Mouse (Mus musculus): Measurements from ENCODE around the gene Rho.

Gene Rho

DNA sequence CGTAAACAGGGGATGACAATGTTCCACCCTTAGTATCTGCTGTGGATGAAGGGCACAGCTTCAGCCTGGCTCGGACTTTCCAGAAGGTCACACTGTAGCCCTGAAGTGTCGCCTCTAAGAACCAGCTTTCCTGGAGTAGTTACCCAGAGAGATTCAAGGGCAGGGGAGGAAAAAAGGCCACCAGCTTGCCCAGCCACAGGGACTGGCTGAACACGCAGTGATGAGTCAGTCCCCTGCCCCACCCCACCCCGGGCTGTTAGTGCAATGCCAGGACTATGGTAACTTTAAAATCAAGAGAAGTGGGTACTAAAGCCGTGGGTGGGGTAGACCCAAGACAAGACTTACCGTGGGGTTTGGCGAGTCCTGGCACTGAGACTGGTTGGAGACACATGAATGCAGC lies 44.1 kb downstream of the Rho start:
- WGBS, result 80% methylated on average over 8 of the region's 8 CpGs

DNA sequence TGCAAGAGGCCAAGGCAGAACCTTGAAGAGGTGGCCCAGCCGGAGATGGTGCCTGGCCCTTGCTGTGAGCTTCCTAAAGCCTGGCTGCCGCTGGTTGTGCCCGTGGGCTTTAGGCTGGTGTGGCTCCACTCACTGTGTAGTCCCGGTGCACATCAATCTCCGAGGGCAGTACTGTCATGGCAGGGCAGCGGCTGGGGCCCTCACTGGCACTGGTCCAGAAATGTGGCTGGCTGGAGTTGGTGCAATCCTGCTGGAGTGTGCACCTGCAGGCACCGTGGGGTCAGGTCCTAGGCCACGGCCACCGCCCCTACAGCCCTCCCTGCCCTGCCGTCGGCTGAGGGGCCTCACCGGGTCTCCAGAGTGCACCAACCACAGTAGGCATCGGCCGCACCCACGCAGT lies 46.3 kb downstream of the Rho start:
- WGBS, result 90% methylated on average over 15 of the region's 15 CpGs

DNA sequence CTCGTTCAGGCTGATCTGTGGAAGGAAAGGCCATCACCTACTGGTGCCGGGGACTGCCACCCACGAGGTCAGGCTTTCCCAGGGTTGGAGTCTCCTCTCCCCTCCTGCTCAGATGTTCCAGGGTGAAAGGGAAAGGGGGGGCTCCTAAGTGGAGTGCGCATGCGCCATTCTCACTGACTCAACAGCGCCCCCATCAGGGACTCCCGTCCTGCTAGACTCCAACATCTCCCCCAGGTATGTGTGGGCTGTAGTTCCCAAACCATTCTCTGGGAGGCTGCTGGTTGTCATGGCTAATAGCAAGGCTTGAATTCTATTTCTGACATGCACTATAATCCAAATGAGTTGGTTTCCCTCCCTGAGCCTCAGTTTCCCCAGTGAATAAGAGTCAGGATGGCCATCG lies 47.0 kb downstream of the Rho start:
- 70% methylated on average over 8 of the region's 8 CpGs for WGBS

DNA sequence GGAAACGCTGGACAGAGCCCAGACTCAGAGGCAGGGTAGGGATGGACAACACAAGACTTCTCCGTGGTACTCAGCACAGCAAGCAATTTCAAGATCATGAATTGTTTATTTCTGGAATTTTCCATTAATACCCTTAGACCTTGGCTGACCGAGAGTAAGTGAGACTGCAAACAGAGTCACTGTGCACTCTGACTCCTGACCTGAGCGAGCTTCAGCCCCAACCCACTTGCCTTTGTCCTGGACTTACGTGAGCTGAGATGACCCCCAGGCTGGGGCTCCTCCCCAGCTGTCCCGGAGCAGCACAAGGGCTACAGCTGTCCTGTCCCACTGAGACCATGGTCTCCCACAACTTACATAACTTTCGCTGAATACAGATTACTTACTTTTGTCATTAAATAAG lies 51.3 kb downstream of the Rho start:
- WGBS, result 73% methylated on average over 7 of the region's 7 CpGs

DNA sequence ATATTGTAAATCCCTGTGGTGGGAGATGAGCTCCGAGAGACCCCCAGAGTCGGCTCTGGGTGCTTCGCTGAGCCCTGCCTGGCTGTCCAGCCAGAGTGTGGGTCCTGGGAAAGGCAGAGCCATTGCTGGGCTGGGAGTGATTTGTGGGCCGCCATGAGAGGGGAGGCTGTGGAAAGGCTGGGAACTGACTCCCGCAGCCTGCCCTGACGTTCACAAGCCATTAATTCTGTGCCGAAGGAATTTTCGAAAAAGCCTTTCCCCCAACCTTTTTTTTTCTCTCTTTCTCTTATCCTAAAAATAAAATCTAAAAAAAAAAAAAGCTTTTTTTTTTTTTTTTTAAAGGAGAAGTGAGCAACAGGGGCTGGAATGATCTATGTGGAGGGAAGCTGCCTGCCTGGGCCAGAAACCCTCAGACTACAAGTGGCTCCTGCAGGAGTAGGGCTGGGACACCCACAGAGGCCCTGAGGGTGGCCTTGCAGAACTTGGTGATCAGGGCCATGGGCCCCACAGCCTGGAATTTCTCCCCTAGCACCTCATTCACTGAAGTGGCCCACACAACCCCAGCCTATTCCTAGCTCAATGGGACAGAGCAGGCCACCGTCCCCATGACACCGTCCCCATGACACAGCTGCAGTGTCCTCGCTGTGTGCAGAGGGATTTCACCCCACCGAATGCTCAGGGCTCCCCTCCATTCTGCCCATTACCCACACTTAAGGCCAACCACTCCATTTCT lies 51.9 kb downstream of the Rho start:
- WGBS, result 68% methylated on average over 12 of the region's 12 CpGs

DNA sequence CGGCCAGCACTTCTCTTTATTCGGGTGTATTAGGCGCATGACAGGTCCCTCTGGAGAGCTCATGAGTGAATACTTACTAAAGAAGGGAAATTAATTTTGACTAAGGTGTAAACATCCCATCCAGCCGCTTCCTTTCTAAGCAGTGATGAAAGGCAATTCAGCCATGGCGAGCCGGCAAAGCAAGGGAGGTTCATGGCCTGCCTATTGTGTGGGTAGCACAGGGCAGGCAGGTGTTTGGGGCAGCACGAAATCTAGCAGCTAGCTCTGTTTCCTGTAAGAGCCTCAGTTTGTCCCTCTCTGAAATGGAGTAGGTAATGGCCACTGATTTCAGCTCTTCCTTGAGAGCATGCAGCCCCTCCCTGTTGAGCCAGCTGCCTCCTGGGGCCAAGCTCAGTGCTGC lies 53.0 kb downstream of the Rho start:
- WGBS, result 70% methylated on average over 7 of the region's 7 CpGs

DNA sequence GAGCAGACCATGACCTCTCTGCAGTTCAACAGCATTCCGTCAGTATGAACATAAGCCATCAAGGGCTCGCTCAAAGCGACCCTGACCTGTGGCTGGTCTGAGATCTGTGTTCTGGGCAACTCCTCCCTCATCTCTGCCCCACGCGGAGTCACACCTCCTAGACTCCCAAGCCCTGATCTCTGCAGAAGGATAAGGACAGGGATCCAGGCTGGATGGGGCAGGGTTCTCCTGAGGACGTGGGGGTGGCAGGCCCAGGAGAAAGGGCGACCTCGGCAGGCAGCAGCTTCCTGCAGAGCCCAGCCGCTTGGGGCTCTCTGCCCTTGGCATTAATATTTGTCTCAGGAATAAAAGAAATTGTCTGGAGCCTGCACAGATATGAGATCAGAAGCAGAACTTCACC lies 54.1 kb downstream of the Rho start:
- 71% methylated on average over 9 of the region's 9 CpGs for WGBS

DNA sequence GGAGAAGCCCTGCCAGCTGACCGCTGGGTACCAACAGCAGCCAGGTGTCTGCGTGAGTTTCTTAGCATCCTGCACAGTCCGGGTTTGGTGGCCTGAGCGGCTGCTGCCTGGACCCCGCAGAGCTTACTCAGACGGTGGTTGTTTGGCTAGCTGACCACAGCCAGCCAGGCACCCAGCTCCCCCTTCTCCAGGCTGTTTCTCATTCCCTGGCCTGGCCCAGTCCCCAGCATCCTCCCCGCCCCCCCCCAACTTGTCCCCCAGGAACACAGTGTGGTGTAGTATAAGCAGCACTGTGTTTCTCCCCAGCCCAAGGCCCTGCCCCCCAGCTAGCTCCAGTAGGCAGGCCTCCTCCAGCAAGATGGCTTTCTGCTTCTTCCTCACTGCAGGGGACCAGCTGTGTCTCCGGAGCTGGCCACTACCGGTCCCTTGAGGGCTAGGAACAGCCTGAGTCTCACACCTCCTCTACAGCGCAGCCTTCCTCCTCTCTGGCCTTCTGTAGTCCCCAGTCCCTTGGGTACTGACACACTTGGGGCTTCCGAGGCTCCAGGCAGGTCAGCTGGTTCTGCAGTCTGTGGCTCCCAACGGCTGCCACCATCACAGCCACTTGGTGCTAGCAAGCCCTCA lies 55.0 kb downstream of the Rho start:
- WGBS, result 51% methylated on average over 12 of the region's 12 CpGs

DNA sequence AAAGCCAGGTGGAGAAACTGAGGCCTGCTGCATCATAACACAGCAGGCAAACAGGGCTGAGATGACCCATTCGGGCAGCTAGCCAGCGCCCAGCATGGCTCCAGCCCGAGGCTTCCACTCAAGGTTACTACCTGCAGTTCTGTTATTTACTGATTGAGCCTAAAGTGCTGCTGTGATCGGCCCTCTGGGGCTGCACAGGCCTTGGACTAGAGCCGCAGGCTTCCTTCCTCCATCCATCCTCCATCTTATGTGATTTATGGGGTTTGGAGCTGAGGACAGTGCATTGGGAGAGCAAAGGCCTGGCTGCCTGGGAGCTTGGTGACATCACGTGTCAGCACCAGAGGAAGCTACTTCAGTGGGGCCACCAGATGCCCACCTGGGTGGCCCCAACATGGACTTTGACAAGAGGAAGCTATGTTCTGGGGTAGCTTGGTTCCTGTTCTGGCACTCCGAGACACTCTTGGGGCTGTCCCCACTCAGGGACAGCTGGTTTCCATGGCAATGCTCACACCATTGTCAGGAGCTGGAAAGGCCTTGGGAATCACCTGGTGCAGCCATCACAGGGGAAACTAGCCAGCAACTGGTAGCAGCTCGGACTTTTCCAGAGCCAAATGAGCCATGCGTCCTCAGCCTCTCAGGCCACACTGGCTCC lies 55.7 kb downstream of the Rho start:
- 50% methylated on average over 9 of the region's 9 CpGs for WGBS

DNA sequence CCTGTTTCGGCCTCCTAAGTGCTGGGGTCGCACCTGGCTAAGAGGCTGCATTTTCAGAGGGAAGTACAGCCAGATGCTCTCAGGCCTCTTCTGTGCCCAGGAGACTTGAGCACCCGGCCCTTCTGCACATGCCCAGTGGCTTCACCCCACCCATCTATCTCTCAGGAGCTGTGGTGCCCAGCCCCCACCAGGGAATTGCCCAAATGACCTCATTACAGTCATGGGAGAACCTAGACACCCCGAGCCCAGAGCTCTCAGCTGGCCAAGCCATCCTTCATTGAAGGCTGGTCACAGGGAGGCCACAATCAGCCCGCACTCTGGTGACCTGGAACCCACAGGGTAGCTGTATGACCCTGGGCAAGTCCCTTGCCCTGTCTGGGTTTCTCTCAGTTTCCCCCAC lies 57.5 kb downstream of the Rho start:
- WGBS, result 79% methylated on average over 5 of the region's 5 CpGs

DNA sequence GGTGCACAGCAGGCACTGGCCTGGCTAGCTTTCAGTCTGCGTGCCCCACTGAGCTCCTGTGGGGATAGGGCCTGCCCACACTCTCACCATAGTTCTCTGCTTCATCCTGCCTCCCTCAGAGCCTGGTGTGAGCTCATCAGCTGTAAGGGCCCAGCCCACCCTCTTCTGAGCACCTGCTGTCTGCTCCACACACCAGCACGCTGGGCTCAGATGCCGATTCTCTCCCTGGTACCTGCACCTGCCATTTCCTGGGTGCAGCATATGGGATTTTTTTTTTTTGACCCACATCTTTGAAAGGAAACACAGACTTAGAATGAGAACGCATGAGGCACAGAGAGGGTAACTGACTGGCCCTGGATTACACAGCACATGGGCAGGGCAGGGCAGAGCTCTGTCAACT lies 58.1 kb downstream of the Rho start:
- 46% methylated on average over 4 of the region's 4 CpGs for WGBS
